Mouse (Mus musculus) small intestine, adult 2 months (tissue): Measurements from ENCODE around the gene Serpinh1. TPM values are rescaled to one million over a fixed set of nuclear protein-coding genes. Genes with fewer than 3 reads are reported as not detected.

Source experiments
- H3K27ac ChIP-seq: fragments of 200-500 bp; 2 replicates; pipeline ENCODE4 v1.5.1; 2012; ENCODE audit warnings: low read depth, low read length, control low read depth, inconsistent platforms; ENCODE audit not compliant: insufficient read depth
- H3K27me3 ChIP-seq: fragments of 200-500 bp; 2 replicates; pipeline ENCODE4 v1.6.1; 2012; ENCODE audit warnings: mild to moderate bottlenecking, moderate library complexity, low read length, inconsistent platforms; ENCODE audit not compliant: control insufficient read depth, insufficient read depth
- H3K36me3 ChIP-seq: fragments of 200-500 bp; 2 replicates; pipeline ENCODE4 v1.6.1; 2012; ENCODE audit warnings: mild to moderate bottlenecking, low read length, control low read depth, inconsistent platforms; ENCODE audit not compliant: control insufficient read depth, insufficient read depth
- H3K4me1 ChIP-seq: fragments of 200-500 bp; 2 replicates; pipeline ENCODE4 v1.6.1; 2012; ENCODE audit warnings: low read length, inconsistent platforms, mixed read lengths; ENCODE audit not compliant: control insufficient read depth, insufficient read depth, insufficient read length
- H3K4me3 ChIP-seq: fragments of 200-500 bp; 2 replicates; pipeline ENCODE4 v1.5.1; 2012; ENCODE audit warnings: low read depth, mild to moderate bottlenecking, control low read depth, inconsistent platforms, low read length, moderate library complexity
- CTCF ChIP-seq: fragments of 200-500 bp; IDR thresholded peaks from 2 replicates; pipeline ENCODE4 v1.5.1; 2012; ENCODE audit warnings: low read depth, mild to moderate bottlenecking, control low read depth, inconsistent platforms, low read length, moderate library complexity, mixed read lengths; ENCODE audit not compliant: insufficient replicate concordance, insufficient read length; ENCODE audit errors: extremely low read depth
- POLR2A ChIP-seq: fragments of 200-500 bp; IDR thresholded peaks from 2 replicates; pipeline ENCODE4 v1.6.1; 2012; ENCODE audit warnings: low read depth, mild to moderate bottlenecking, control low read depth, inconsistent platforms, low read length, moderate library complexity
- WGBS: fragments of 180-500 bp; shearing (Covaris S2); methylation state at CpG from one replicate; pipeline ENCODE4 v1.1.7; 2018; 5-methylcytosine and 5-hydroxymethylcytosine counted together
- polyA plus RNA-seq: library from polyadenylated mRNA; depleted of rRNA; stranded (reverse); fragments of >200 nt; gene quantifications from 2 replicates; pipeline ENCODE4 v1.2.3, GENCODE M21; 2012

Gene Serpinh1
- polyA plus RNA-seq, 1 experiment = 87.6 TPM

DNA sequence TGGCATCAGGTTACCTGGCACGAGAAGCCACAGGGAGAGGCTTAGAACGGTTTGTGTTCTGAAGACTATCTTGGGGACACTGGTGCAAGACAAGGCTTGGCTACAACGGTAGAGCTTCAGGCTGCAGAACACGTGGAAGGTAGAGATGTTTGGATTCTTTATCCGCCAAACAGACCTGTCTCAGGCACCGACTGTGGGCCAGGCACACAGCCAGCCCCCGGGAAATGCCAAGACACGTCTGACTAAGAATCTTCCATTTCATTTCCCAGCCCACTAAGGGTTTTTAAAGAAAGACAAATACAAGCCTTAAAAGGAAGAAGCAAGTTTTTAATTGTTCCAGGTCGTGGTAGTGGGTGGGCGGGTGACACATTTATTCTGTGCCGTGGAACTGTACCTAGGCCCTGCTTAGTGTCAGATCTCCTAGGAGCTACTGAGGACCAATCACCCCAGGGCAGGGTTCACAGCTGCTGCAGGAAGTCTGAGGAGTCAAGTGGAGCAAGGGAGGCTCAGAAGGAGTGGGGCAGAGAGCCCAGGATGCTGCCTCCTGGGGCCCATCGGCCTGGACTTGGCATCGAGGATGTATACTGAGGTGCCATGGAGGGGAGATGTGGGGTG, 40.8 kb upstream of the Serpinh1 start:
- Histone ChIP-seq H3K36me3 (peaks cover 9% of the 10 kb centered on the region; the same call in 1 of the 2 replicates), H3K27ac (no peak overlapping the region), H3K27me3 (no peaks in the 10 kb centered on the region), H3K4me3 (no peak overlapping the region), H3K4me1 (peaks cover 10% of the 10 kb centered on the region)
- WGBS = 71% methylated on average over 13 of the region's 13 CpGs
- TF ChIP-seq CTCF (no peak), POLR2A (no peak)

- 33% methylated on average over 2 of the region's 2 CpGs for whole genome bisulfite sequencing
- Histone ChIP-seq H3K4me3 (no peak overlapping the region), H3K4me1 (peaks cover 11% of the 10 kb centered on the region), H3K36me3 (peaks cover 11% of the 10 kb centered on the region; the same call in 1 of the 2 replicates), H3K27ac (no peak overlapping the region), H3K27me3 (no peaks in the 10 kb centered on the region)
- TF ChIP-seq POLR2A = no peak
- TF ChIP-seq CTCF = no peak
Measured at GRCm38 (mm10) chr7:99392696-99393095, 39.7 kb upstream of the Serpinh1 start.

DNA sequence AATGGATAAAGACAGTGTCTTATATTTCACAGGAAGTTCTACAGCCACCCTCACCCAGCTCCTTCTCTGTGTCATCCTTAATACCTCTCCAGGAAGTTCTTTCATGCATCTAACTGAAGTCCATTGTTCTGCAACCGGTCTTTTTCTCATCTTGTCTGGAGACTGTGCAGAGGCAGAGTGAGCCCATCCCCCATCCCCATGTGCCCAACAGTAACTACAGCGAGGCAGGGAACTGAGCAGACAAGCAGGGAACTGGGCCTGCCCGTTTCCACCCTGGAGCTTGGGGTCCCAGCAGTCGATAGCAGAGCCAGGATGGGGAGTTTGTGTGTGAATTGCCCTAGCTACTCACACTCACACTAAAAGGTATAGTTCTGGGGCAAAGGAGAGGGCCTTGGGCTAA, 37.5 kb upstream of the Serpinh1 start:
- Histone ChIP-seq H3K27me3 (no peaks in the 10 kb centered on the region), H3K27ac (no peak overlapping the region)

DNA sequence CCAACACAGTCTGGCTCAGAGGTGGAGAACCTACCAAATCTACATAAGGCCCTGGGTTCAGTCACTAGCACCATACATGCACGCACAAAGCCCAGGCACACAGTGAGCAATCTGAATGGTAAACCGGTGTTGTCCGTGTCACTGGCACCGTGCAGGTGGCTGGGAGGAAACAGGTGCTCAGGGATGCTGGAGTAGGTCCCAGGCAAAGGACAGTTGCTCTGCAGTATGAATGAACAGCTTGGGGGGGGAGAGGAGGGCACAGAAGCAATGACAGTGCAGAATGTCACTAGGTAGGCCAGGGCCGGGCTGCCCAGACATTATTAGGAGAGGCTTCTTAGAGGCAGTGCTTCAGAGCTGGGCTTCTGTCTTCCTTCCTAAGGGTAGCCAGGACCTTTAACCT, 34.3 kb upstream of the Serpinh1 start:
- peaks cover 26% of the 10 kb centered on the region for H3K4me1 ChIP-seq
- H3K4me3 ChIP-seq = no peak overlapping the region
- peaks cover 9% of the 10 kb centered on the region; the same call in 1 of the 2 replicates for H3K36me3 ChIP-seq
- H3K27ac ChIP-seq = no peak overlapping the region
- WGBS = 74% methylated on average over 5 of the region's 5 CpGs
- no peaks in the 10 kb centered on the region for H3K27me3 ChIP-seq
- no peak for TF ChIP-seq CTCF
- no peak for TF ChIP-seq POLR2A

More for the DNA sequence above, 37.5 kb upstream of the Serpinh1 start:
- 77% methylated on average over 4 of the region's 4 CpGs for WGBS
- Histone ChIP-seq H3K4me3 (no peak overlapping the region), H3K36me3 (peaks cover 11% of the 10 kb centered on the region; the same call in 1 of the 2 replicates), H3K4me1 (peaks cover 9% of the 10 kb centered on the region)
- no peak for TF ChIP-seq POLR2A
- no peak for TF ChIP-seq CTCF

DNA sequence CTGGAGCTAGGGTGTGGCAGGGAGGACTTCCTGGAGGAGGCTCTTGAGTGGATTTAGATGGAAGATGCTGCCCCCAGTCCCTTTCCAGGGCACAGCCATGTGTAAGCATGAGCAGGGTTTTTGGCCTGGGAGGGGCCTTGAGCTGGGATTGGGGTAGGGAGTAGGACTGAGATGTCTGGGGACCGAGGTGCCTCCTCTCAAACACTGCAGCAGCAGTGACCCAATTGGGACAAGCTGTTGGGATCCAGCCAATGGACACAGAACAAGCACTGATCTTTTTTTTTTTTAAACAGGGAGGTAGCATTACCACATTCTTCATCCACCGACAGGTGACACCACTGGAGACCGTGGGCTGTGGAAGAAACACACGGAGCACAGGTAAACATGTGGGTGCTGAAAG, 33.8 kb upstream of the Serpinh1 start:
- H3K36me3 ChIP-seq = peaks cover 5% of the 10 kb centered on the region; the same call in 1 of the 2 replicates
- peaks cover 28% of the 10 kb centered on the region for H3K4me1 ChIP-seq
- no peak overlapping the region for H3K4me3 ChIP-seq
- 88% methylated on average over 4 of the region's 4 CpGs for WGBS
- TF ChIP-seq POLR2A (no peak), CTCF (no peak)
- no peak overlapping the region for H3K27ac ChIP-seq
- no peaks in the 10 kb centered on the region for H3K27me3 ChIP-seq

GRCm38 (mm10) chr7:99386030-99386429, 33.0 kb upstream of the Serpinh1 start:
- WGBS = 63% methylated on average over 5 of the region's 5 CpGs
- TF ChIP-seq CTCF (no peak), POLR2A (no peak)
- Histone ChIP-seq H3K4me3 (no peak overlapping the region), H3K36me3 (peaks cover 4% of the 10 kb centered on the region; the same call in 1 of the 2 replicates), H3K4me1 (peaks cover 28% of the 10 kb centered on the region), H3K27me3 (no peaks in the 10 kb centered on the region), H3K27ac (no peak overlapping the region)

DNA sequence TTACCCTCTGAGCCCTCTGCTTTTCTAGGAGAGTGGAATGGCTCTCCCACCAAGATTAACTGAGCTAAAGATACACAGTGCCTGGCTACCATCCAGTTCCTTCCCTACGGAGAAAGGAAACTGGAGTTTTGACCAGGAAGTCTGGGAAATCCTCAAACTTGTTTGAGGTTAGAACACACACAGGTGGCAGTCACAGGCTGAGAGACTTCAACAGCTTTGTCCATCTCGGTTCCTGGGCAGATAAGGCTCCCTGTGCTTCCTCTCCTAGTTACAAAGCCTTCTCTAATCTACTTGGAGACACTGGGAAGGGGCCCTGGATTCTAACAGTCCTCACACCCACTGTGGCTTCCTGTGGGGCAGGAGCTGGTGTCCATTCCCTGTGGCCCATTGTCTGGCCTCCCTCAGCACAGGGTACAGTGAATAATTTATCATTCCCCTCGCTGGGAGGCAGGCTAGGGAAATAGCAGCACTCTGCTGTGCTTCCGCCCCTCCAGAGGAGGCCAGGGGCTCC, 31.1 kb upstream of the Serpinh1 start:
- Histone ChIP-seq H3K27ac (no peak overlapping the region), H3K36me3 (0 out of 2 replicates have a peak, but pooled peaks cover 2% of the 10 kb centered on the region), H3K4me3 (no peak overlapping the region), H3K27me3 (no peaks in the 10 kb centered on the region), H3K4me1 (peaks cover 30% of the 10 kb centered on the region)
- 29% methylated on average over 4 of the region's 4 CpGs for WGBS
- TF ChIP-seq POLR2A (no peak), CTCF (no peak)
